Mouse (Mus musculus) myocyte (in vitro differentiated cells): Measurements from ENCODE around the gene Caly. TPM values are rescaled to one million over a fixed set of nuclear protein-coding genes. Genes with fewer than 3 reads are reported as not detected.

Experiments
- H3K27me3 ChIP-seq: one replicate; pipeline ENCODE4 v1.6.1; 2011; ENCODE audit not compliant: control insufficient read depth, insufficient read depth, insufficient read length
- H3K36me3 ChIP-seq: one replicate; pipeline ENCODE4 v1.6.1; 2011; ENCODE audit not compliant: control insufficient read depth, insufficient read depth
- H3K4me2 ChIP-seq: one replicate; pipeline ENCODE4 v1.6.1; 2011; ENCODE audit warnings: low read depth, control low read depth
- H3K4me3 ChIP-seq: one replicate; pipeline ENCODE4 v1.5.1; 2011; ENCODE audit warnings: mild to moderate bottlenecking, control low read depth, moderate library complexity
- H3K79me2 ChIP-seq: one replicate; pipeline ENCODE4 v1.6.1; 2011; ENCODE audit not compliant: control insufficient read depth, insufficient read depth
- H3ac ChIP-seq: one replicate; pipeline ENCODE4 v1.6.1; 2011; ENCODE audit not compliant: control insufficient read depth, insufficient read length
- CEBPB ChIP-seq: IDR thresholded peaks from 2 replicates; pipeline ENCODE4 v1.6.1; 2011; ENCODE audit warnings: mild to moderate bottlenecking, moderate library complexity; ENCODE audit not compliant: poor library complexity, insufficient read depth, severe bottlenecking
- E2F4 ChIP-seq: IDR thresholded peaks from one replicate; pipeline ENCODE4 v1.6.1; 2011; ENCODE audit warnings: mild to moderate bottlenecking, control low read depth, moderate library complexity; ENCODE audit not compliant: insufficient read depth
- MAX ChIP-seq: IDR thresholded peaks from one replicate; pipeline ENCODE4 v1.6.1; 2011; ENCODE audit warnings: low read depth, mild to moderate bottlenecking, control low read depth
- MYOD1 ChIP-seq, 3 experiments: IDR thresholded peaks; one replicate each; pipeline ENCODE4 v1.6.1; 2011; ENCODE audit warnings: control low read depth in 2 of 3, low read depth in 2 of 3, mild to moderate bottlenecking in 2 of 3, moderate library complexity in 1 of 3; ENCODE audit not compliant: insufficient read length in 2 of 3, control insufficient read depth in 1 of 3
- MYOG ChIP-seq, 3 experiments: IDR thresholded peaks; one replicate each; pipeline ENCODE4 v1.6.1; 2011; ENCODE audit warnings: control low read depth in 2 of 3, low read depth in 2 of 3, mild to moderate bottlenecking in 2 of 3; ENCODE audit not compliant: insufficient read length in 2 of 3, control insufficient read depth in 1 of 3, insufficient read depth in 1 of 3
- POLR2A ChIP-seq: IDR thresholded peaks from one replicate; pipeline ENCODE4 v1.6.1; 2011; ENCODE audit warnings: low read depth, mild to moderate bottlenecking, control low read depth, moderate library complexity; ENCODE audit not compliant: insufficient read length
- POLR2AphosphoS2 ChIP-seq: IDR thresholded peaks from one replicate; pipeline ENCODE4 v1.6.1; 2011; ENCODE audit warnings: low read depth, control low read depth; ENCODE audit not compliant: insufficient read length
- REST ChIP-seq: IDR thresholded peaks from one replicate; pipeline ENCODE4 v1.6.1; 2011; ENCODE audit warnings: mild to moderate bottlenecking, control low read depth, moderate library complexity; ENCODE audit not compliant: insufficient read depth, insufficient read length
- SRF ChIP-seq: IDR thresholded peaks from one replicate; pipeline ENCODE4 v1.6.1; 2011; ENCODE audit warnings: low read depth; ENCODE audit not compliant: control insufficient read depth, insufficient read length
- TCF12 ChIP-seq: IDR thresholded peaks from one replicate; pipeline ENCODE4 v1.6.1; 2011; ENCODE audit warnings: mild to moderate bottlenecking, control low read depth; ENCODE audit not compliant: poor library complexity, insufficient read depth, severe bottlenecking
- TCF3 ChIP-seq: IDR thresholded peaks from one replicate; pipeline ENCODE4 v1.6.1; 2011; ENCODE audit warnings: low read depth, control low read depth; ENCODE audit not compliant: insufficient read length
- USF1 ChIP-seq: IDR thresholded peaks from one replicate; pipeline ENCODE4 v1.6.1; 2011; ENCODE audit warnings: low read depth, mild to moderate bottlenecking, control low read depth, moderate library complexity
- polyA plus RNA-seq: library from polyadenylated mRNA; unstranded; fragments of >200 nt; fragmentation: generic; extraction: Trizol; gene quantifications from one replicate; pipeline ENCODE4 v1.2.1, GENCODE M21; 2012; ENCODE audit warnings: missing spikeins

The Caly gene
- polyA plus RNA-seq, 1 experiment: not detected

DNA sequence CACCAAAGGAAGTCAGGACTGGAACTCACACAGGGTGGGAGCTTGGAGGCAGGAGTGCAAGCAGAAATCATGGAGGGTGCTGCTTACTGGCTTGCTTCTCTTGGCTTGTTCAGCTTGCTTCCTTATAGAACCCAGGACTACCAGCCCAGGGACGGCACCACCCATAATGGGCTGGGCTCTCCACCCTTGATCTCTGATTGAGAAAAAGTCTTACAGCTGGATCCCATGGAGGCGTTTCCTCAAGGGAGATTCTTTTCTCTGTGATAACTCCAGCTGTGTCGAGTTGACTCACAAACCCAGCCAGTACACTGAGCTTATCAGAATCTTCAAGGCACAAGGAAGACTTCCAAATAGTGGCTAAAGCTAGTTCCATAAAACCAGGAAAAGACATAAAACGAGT is 40.4 kb upstream of the Caly start:
- Histone ChIP-seq H3K36me3 (no peaks in the 10 kb centered on the region), H3K79me2 (no peaks in the 10 kb centered on the region), H3ac (no peak overlapping the region), H3K4me2 (peak overlapping the region; percentile 43), H3K27me3 (no peaks in the 10 kb centered on the region), H3K4me3 (no peak overlapping the region)
- no peak for TF ChIP-seq POLR2AphosphoS2
- no peak for TF ChIP-seq SRF
- TF ChIP-seq USF1: no peak
- TF ChIP-seq MYOG (IDR thresholded peaks at IDR 0.05; ENCODE audit: control insufficient read depth in 1 of 3, insufficient read depth in 1 of 3, insufficient read length in 2 of 3, low read depth in 2 of 3): no peak
- TF ChIP-seq REST: no peak
- no peak for TF ChIP-seq MYOD1 (IDR thresholded peaks at IDR 0.05; ENCODE audit: control insufficient read depth in 1 of 3, insufficient read length in 2 of 3, low read depth in 2 of 3)

DNA sequence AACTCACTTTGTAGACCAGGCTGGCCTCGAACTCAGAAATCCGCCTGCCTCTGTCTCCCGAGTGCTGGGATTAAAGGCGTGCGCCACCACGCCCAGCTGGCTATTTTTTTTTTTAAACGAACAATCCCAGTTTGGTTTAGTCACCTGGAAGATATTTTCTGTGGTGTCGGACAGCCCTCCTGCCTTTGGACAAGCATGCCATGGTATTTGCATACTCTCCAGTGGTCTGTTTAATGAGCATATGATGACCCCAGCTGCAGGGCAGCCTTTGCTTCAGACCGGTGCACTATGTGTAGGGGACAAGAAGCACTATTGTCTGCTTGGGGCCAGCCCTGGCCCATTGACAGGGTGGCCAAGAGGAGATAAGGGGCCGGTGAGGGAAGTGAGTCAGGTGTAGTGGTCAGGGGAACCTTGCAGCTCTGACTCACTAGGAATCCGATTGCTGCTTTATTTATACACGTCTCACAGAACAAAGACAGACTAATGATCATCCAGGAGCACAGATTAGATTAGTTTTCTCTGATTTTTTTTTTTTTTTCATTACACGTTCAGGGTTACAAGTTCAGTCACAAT is 39.1 kb upstream of the Caly start:
- Histone ChIP-seq H3K4me3 (no peak overlapping the region), H3K79me2 (peaks cover 7% of the 10 kb centered on the region), H3K27me3 (no peaks in the 10 kb centered on the region), H3ac (no peak overlapping the region), H3K4me2 (no peak overlapping the region), H3K36me3 (no peaks in the 10 kb centered on the region)
- TF ChIP-seq E2F4 (no peak), USF1 (no peak), MYOD1 (IDR thresholded peaks at IDR 0.05; ENCODE audit: control insufficient read depth in 1 of 3, insufficient read length in 2 of 3, low read depth in 2 of 3) (no peak), SRF (no peak), MYOG (IDR thresholded peaks at IDR 0.05; ENCODE audit: control insufficient read depth in 1 of 3, insufficient read depth in 1 of 3, insufficient read length in 2 of 3, low read depth in 2 of 3) (no peak), POLR2A (no peak), MAX (no peak), REST (no peak), TCF3 (no peak), POLR2AphosphoS2 (no peak), TCF12 (no peak), CEBPB (no peak)

DNA sequence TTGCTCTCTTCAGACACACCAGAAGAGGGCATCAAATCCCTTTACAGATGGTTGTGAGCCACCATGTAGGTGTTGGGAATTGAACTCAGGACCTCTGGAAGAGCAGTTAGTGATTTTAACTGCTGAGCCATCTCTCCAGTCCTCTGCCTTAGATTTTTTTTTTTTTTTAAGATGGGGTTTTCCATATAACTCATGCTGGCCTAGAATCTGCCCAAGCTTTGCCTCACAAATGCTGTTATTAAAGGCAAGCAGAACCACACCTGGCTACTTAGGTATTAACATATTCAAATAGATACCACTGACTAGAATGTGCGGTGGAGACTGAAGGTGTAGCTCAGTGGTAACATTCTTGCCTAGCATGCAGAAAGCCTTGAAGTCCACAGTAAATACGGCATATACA is 38.1 kb upstream of the Caly start:
- no peak overlapping the region for H3K4me3 ChIP-seq
- H3K4me2 ChIP-seq: no peak overlapping the region
- peaks cover 8% of the 10 kb centered on the region for H3K79me2 ChIP-seq
- no peak overlapping the region for H3ac ChIP-seq
- H3K27me3 ChIP-seq: no peaks in the 10 kb centered on the region
- H3K36me3 ChIP-seq: no peaks in the 10 kb centered on the region
- TF ChIP-seq MAX (no peak), MYOG (IDR thresholded peaks at IDR 0.05; ENCODE audit: control insufficient read depth in 1 of 3, insufficient read depth in 1 of 3, insufficient read length in 2 of 3, low read depth in 2 of 3) (no peak), TCF12 (no peak), REST (no peak), E2F4 (no peak), USF1 (no peak), POLR2A (no peak), TCF3 (no peak), POLR2AphosphoS2 (no peak), CEBPB (no peak), MYOD1 (IDR thresholded peaks at IDR 0.05; ENCODE audit: control insufficient read depth in 1 of 3, insufficient read length in 2 of 3, low read depth in 2 of 3) (no peak), SRF (no peak)

DNA sequence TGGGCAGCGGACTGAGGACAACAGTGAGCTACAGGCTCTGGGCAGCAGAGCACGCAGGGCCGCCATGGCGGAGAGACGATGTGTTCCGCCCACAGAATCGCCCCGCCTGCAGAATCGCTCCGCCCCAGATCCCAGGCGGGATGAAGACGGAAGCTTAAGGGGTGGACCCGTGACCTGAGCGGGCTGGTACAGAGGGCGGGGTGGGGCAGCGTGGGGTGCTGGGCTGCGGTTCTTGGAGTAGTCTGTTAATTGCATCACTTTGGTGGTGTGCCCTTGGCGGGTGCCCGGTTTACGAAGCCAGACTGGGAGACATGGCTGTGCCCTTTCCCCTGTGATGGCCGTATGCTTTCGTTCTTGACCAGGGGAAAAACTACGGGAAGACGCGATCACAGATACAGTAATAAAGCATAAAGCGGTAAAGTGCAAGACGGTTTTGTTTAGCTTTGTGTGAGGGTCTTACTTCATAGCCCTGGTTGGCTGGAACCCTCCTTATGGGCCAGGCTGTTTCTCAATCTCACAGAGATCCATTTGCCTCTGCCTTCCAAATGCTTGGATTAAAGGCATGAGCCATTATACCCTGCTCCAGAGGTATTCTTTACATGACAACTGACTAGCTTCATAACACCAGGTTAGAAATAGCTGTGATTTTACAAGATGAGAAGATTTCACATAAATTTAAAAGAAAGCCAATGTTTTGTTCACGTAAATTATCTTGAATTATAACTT is 34.1 kb upstream of the Caly start, which contains the start of gene Echs1:
Echs1 (minus strand) TSS at position 148 of the 726 bp plus-strand sequence.
- H3K79me2 ChIP-seq: peaks cover 28% of the 10 kb centered on the region
- H3K36me3 ChIP-seq: no peaks in the 10 kb centered on the region
- H3K4me3 ChIP-seq: peak within 1 kb of the TSS; percentile 84
- peak within 1 kb of the TSS; percentile 44 for H3ac ChIP-seq
- TF ChIP-seq POLR2A (peak; percentile 93), SRF (peak; percentile 52), CEBPB (peak; percentile 82), REST (no peak), MAX (no peak), TCF3 (no peak), POLR2AphosphoS2 (peak; percentile 90), USF1 (no peak), TCF12 (no peak), MYOG (IDR thresholded peaks at IDR 0.05; ENCODE audit: control insufficient read depth in 1 of 3, insufficient read depth in 1 of 3, insufficient read length in 2 of 3, low read depth in 2 of 3) (no peak), E2F4 (no peak), MYOD1 (IDR thresholded peaks at IDR 0.05; ENCODE audit: control insufficient read depth in 1 of 3, insufficient read length in 2 of 3, low read depth in 2 of 3) (no peak)
- H3K4me2 ChIP-seq: peak within 1 kb of the TSS; percentile 87
- H3K27me3 ChIP-seq: no peaks in the 10 kb centered on the region
